Mouse (Mus musculus) liver, embryonic 15.5 days (tissue): ENCODE measurements around the gene Ferd3l. TPM values are rescaled to one million over a fixed set of nuclear protein-coding genes. Genes with fewer than 3 reads are reported as not detected.

Experiments
- ATAC-seq: fragments of 200-750 bp; cut with Nextera tagmentation; 2 replicates; pipeline ENCODE4 v1.8.0; 2017; ENCODE audit warnings: moderate number of reproducible peaks, mild to moderate bottlenecking, moderate library complexity; ENCODE audit not compliant: insufficient read depth
- H3K27ac ChIP-seq: fragments of 300-500 bp; sonication (generic); replicated peaks from 2 replicates; pipeline ENCODE4 v1.5.1; 2015; ENCODE audit warnings: mild to moderate bottlenecking, inconsistent platforms
- H3K27me3 ChIP-seq: fragments of 300-500 bp; sonication (generic); 2 replicates; pipeline ENCODE4 v1.6.1; 2015; ENCODE audit warnings: mild to moderate bottlenecking, inconsistent platforms
- H3K36me3 ChIP-seq: fragments of 300-500 bp; sonication (generic); replicated peaks from 2 replicates; pipeline ENCODE4 v1.6.1; 2015; ENCODE audit warnings: moderate library complexity, mild to moderate bottlenecking, inconsistent platforms
- H3K4me1 ChIP-seq: fragments of 300-500 bp; sonication (generic); replicated peaks from 2 replicates; pipeline ENCODE4 v1.6.1; 2015; ENCODE audit warnings: inconsistent platforms
- H3K4me2 ChIP-seq: fragments of 300-500 bp; sonication (generic); 2 replicates; pipeline ENCODE4 v1.6.1; 2015; ENCODE audit warnings: moderate library complexity, mild to moderate bottlenecking, inconsistent platforms
- H3K4me3 ChIP-seq: fragments of 300-500 bp; sonication (generic); replicated peaks from 2 replicates; pipeline ENCODE4 v1.5.1; 2015; ENCODE audit warnings: mild to moderate bottlenecking, inconsistent platforms
- H3K9ac ChIP-seq: fragments of 300-500 bp; sonication (generic); 2 replicates; pipeline ENCODE4 v1.6.1; 2015; ENCODE audit warnings: moderate library complexity, mild to moderate bottlenecking, inconsistent platforms
- H3K9me3 ChIP-seq: fragments of 300-500 bp; sonication (generic); replicated peaks from 2 replicates; pipeline ENCODE4 v1.6.1; 2016; ENCODE audit warnings: inconsistent platforms
- WGBS: fragments of 180-500 bp; shearing (Covaris S2); methylation state at CpG from one replicate; pipeline ENCODE4 v1.1.7; 2015; ENCODE audit warnings: mixed read lengths; ENCODE audit not compliant: insufficient replicate concordance; 5-methylcytosine and 5-hydroxymethylcytosine counted together
- polyA plus RNA-seq: library from polyadenylated mRNA; unstranded; fragments of >200 nt; fragmentation: Nextera tagmentation; extraction: Ambion mirVana; gene quantifications from 2 replicates; pipeline ENCODE4 v1.2.1, GENCODE M21; 2015

Gene Ferd3l
- polyA plus RNA-seq, 1 experiment from 2014 or later: not detected

DNA sequence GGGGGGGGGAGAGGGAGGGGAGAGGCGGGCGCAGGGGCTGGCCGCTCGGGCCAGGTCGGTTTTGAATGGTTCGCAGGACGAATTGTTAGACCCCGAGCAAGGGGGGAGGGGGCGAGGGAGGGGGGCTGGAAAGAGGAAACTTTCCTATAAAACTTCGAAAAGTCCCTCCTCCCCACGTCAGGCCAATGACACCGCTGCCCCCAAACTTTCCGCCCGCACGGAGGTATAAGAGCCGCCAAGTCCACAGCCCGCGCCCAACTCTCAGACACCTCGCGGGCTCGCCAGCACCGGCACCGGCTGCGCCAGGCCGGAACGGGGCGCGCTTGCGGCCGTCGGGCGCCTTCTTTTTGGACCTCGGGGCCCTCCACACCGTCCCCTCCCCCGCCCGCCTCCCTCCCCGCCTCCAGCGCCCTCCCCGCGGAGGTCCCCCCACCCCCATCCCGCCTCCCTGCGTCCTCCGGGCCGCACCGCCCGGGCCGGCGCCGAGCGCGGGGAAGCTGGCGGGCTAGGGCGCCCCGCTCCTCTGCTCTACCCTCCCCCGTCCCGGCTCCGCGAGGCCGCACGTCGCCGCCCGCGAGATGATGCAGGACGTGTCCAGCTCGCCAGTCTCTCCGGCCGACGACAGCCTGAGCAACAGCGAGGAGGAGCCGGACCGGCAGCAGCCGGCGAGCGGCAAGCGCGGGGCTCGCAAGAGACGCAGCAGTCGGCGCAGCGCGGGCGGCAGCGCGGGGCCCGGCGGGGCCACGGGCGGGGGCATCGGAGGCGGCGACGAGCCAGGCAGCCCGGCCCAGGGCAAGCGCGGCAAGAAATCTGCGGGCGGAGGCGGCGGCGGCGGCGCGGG, 29.4 kb downstream of the Ferd3l start, which contains the start of gene Twist1:
Gene Twist1 (plus strand): TSS at position 272 of the 841 bp plus-strand sequence.
- ATAC-seq: no peak

DNA sequence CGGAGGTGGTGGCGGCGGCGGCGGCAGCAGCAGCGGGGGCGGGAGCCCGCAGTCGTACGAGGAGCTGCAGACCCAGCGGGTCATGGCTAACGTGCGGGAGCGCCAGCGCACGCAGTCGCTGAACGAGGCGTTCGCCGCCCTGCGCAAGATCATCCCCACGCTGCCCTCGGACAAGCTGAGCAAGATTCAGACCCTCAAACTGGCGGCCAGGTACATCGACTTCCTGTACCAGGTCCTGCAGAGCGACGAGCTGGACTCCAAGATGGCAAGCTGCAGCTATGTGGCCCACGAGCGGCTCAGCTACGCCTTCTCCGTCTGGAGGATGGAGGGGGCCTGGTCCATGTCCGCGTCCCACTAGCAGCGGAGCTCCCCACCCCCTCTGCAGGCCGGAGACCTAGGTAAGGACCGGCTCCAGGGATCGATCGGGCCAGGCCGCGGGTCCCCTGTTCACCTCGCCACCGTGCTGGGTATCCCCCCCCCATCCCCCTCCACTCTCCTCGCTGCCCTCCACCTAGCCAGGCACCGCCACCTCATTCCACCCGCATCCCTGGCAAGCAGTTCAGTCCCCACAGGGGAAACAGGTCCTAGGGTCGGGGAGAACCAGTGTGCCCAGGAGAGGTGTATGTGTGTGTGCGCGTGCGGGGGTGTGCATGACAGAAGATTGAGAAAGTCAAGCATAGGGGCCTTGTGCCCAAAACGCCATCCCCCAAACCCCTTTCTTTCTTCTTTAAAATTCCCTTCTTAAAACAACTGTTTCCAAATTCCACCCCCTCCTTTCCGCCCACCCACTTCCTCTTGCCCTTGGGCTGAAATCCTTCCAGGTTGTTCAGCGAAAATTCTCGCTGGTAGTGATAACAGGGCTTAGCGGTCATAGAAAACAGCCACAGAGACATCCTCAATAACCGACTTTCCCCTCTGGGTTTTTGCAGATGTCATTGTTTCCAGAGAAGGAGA, 30.3 kb downstream of the Ferd3l start:
- H3K9ac ChIP-seq: no peak overlapping the region
- no peak for ATAC-seq
- 1% methylated on average over 52 of the region's 56 CpGs for WGBS

More for the DNA sequence above, 29.4 kb downstream of the Ferd3l start, which contains the start of gene Twist1:
- WGBS: under 1% methylated on average over 87 of the region's 105 CpGs
- Histone ChIP-seq H3K27ac (no peak within 1 kb of the TSS), H3K4me1 (0 out of 2 replicates have a peak, but pooled peaks cover 6% of the 10 kb centered on the region), H3K4me3 (peak within 1 kb of the TSS; percentile 39), H3K4me2 (peak within 1 kb of the TSS; percentile 59), H3K27me3 (peaks cover 88% of the 10 kb centered on the region), H3K9ac (no peak within 1 kb of the TSS), H3K9me3 (no peaks in the 10 kb centered on the region), H3K36me3 (no peaks in the 10 kb centered on the region)

DNA sequence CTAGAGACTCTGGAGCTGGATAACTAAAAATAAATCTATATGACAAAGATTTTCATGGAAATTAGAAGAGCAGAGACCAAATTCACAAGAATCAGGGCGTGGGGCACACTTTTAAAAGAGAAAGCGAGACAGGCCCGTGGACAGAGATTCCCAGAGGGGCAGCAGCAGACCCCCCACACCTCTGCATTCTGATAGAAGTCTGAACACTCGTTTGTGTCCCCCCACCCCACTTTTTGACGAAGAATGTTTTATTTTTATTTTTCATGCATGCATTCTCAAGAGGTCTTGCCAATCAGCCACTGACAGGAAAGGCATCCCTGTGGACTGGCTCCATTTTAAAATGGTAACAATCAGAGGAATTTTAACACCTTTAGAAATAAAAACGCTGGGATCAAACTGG, 31.0 kb downstream of the Ferd3l start:
- no peaks in the 10 kb centered on the region for H3K9me3 ChIP-seq
- 5% methylated on average over 6 of the region's 6 CpGs for WGBS
- ATAC-seq: no peak
- H3K4me2 ChIP-seq: no peak overlapping the region
- H3K27me3 ChIP-seq: peaks cover 92% of the 10 kb centered on the region
- 0 out of 2 replicates have a peak, but pooled peaks cover 6% of the 10 kb centered on the region for H3K4me1 ChIP-seq
- H3K9ac ChIP-seq: no peak overlapping the region
- H3K27ac ChIP-seq: no peak overlapping the region
- H3K4me3 ChIP-seq: no peak overlapping the region
- H3K36me3 ChIP-seq: no peaks in the 10 kb centered on the region

More for the DNA sequence above, 30.3 kb downstream of the Ferd3l start:
- Histone ChIP-seq H3K4me1 (0 out of 2 replicates have a peak, but pooled peaks cover 6% of the 10 kb centered on the region), H3K27me3 (peaks cover 91% of the 10 kb centered on the region), H3K9me3 (no peaks in the 10 kb centered on the region), H3K4me3 (peak overlapping the region; percentile 39), H3K36me3 (no peaks in the 10 kb centered on the region), H3K27ac (no peak overlapping the region), H3K4me2 (peak overlapping the region; percentile 59)

DNA sequence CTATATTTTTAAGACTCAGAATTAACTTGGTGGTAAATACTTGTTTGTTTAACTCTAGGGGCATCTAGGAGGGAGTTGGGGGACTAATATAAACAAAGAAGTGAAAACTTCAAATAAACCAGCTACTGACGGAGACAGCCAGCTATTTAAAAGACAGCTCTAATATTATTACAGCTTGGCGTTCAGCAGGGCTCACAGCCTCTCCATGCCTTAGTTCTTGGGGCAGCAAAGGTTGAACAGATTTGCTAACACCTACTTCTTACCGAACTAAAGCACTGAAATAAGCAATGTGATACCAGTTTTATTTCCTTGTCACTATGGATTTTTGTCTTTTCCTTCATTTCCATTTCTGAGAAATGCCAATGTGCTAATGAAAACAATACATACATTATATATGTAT, 31.6 kb downstream of the Ferd3l start:
- H3K9ac ChIP-seq: no peak overlapping the region
- no peak overlapping the region for H3K4me2 ChIP-seq
- peaks cover 93% of the 10 kb centered on the region for H3K27me3 ChIP-seq
- ATAC-seq: no peak
- 0 out of 2 replicates have a peak, but pooled peaks cover 6% of the 10 kb centered on the region for H3K4me1 ChIP-seq
- H3K36me3 ChIP-seq: no peaks in the 10 kb centered on the region
- 16% methylated on average over 3 of the region's 3 CpGs for WGBS
- no peak overlapping the region for H3K4me3 ChIP-seq
- H3K9me3 ChIP-seq: no peaks in the 10 kb centered on the region
- no peak overlapping the region for H3K27ac ChIP-seq

- H3K36me3 ChIP-seq: no peaks in the 10 kb centered on the region
- 0 out of 2 replicates have a peak, but pooled peaks cover 6% of the 10 kb centered on the region for H3K4me1 ChIP-seq
- H3K9me3 ChIP-seq: no peaks in the 10 kb centered on the region
- H3K27me3 ChIP-seq: peaks cover 92% of the 10 kb centered on the region
- H3K27ac ChIP-seq: no peak overlapping the region
- no peak for ATAC-seq
- H3K4me2 ChIP-seq: no peak overlapping the region
- no peak overlapping the region for H3K9ac ChIP-seq
- 26% methylated on average over 5 of the region's 5 CpGs for WGBS
- no peak overlapping the region for H3K4me3 ChIP-seq
These were observed 32.8 kb downstream of the Ferd3l start for GRCm38 (mm10) chr12:33961013-33961412.

DNA sequence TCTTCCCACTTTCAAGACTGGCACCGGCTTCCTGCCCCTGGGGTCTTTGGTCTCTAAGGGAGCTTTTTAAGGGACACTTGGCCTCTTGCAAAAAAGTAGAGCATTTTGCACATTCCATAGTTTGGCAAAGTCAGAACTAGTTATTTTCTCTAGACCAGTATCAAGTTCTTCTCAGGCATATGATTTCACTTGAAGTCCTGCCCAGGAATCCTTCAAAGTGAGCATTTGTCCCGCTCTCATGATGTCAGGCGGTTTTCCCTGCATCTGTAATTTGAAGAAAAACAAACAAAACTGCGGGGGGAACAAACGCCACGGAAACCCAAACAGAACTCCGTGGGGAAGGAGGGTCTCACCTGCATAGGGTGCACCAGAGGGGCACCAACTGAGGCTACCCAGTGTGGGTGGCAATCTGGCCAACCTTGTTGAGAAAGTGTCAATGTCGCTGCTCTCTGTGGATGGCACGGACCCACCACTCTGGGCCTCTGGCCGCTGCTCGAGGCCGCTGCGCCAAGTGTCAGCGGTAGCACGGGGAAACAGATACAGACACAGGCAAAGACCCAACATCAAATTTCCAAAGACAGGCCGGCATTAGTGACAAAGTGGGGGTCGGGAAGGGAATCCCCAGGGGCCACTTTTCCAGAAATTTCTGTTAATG, 34.0 kb downstream of the Ferd3l start:
- Histone ChIP-seq H3K4me2 (no peak overlapping the region), H3K36me3 (no peaks in the 10 kb centered on the region), H3K27ac (no peak overlapping the region), H3K9me3 (no peaks in the 10 kb centered on the region), H3K27me3 (peaks cover 92% of the 10 kb centered on the region), H3K4me3 (no peak overlapping the region), H3K9ac (no peak overlapping the region), H3K4me1 (peaks cover 3% of the 10 kb centered on the region; the same call in 1 of the 2 replicates)
- ATAC-seq: no peak
- 15% methylated on average over 17 of the region's 17 CpGs for WGBS

DNA sequence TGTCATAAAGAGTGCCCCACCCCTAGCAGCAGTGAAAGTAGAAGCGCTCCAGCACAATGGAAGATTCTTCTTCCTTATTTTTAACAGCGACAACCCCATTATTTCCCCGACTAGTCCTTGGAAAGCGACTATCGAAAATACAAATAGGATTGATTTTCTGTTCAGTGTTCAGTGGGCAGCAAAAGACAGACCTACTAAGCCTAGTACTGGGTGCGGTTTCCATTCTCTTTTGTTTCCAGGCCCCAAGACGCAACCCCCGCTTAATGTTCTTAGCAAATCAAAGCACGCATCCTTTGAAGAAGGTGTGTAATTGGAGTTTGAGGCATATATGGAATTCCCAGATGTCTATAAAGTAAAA, 34.5 kb downstream of the Ferd3l start:
- Histone ChIP-seq H3K4me2 (no peak overlapping the region), H3K27ac (no peak overlapping the region), H3K27me3 (peaks cover 92% of the 10 kb centered on the region), H3K4me3 (no peak overlapping the region), H3K36me3 (no peaks in the 10 kb centered on the region), H3K4me1 (peaks cover 2% of the 10 kb centered on the region; the same call in 1 of the 2 replicates), H3K9me3 (no peaks in the 10 kb centered on the region), H3K9ac (no peak overlapping the region)
- no peak for ATAC-seq
- WGBS: 24% methylated on average over 9 of the region's 9 CpGs

GRCm38 (mm10) chr12:33963671-33964369, 35.6 kb downstream of the Ferd3l start:
- H3K9ac ChIP-seq: no peak overlapping the region
- no peak overlapping the region for H3K27ac ChIP-seq
- ATAC-seq: no peak
- no peaks in the 10 kb centered on the region for H3K36me3 ChIP-seq
- H3K4me3 ChIP-seq: no peak overlapping the region
- H3K27me3 ChIP-seq: peaks cover 92% of the 10 kb centered on the region
- H3K4me1 ChIP-seq: no peaks in the 10 kb centered on the region; the same call in 1 of the 2 replicates
- H3K9me3 ChIP-seq: no peaks in the 10 kb centered on the region
- 12% methylated on average over 15 of the region's 15 CpGs for WGBS
- no peak overlapping the region for H3K4me2 ChIP-seq

DNA sequence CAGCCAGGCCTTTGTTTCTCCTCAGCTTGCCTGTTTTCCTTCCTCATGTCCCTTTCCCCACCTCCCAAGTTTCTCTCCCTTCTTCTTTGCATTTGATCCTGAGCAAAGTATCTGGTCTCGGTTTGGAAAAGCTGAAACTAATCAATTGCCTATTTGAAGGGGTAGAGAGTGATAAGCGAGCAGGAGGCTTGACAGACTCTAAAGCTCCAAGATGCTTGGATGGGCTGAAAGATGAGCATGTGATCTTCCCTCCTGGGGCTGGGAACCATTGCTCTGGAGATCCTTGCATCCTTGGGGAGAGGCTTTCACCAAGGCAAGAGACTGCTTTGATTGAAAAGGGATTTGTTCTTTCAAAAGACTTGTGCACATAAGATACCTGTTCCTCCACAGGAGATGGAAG, 36.2 kb downstream of the Ferd3l start:
- no peak for ATAC-seq
- WGBS: 16% methylated on average over 2 of the region's 2 CpGs
- H3K4me2 ChIP-seq: no peak overlapping the region
- H3K9me3 ChIP-seq: no peaks in the 10 kb centered on the region
- no peaks in the 10 kb centered on the region; the same call in 1 of the 2 replicates for H3K4me1 ChIP-seq
- H3K27me3 ChIP-seq: peaks cover 92% of the 10 kb centered on the region
- H3K4me3 ChIP-seq: no peak overlapping the region
- no peak overlapping the region for H3K27ac ChIP-seq
- no peak overlapping the region for H3K9ac ChIP-seq
- no peaks in the 10 kb centered on the region for H3K36me3 ChIP-seq

GRCm38 (mm10) chr12:33965661-33966360, 37.6 kb downstream of the Ferd3l start:
- Histone ChIP-seq H3K4me2 (no peak overlapping the region), H3K9me3 (no peaks in the 10 kb centered on the region), H3K36me3 (no peaks in the 10 kb centered on the region), H3K4me3 (no peak overlapping the region), H3K27me3 (peaks cover 91% of the 10 kb centered on the region), H3K27ac (no peak overlapping the region), H3K9ac (no peak overlapping the region), H3K4me1 (no peaks in the 10 kb centered on the region; the same call in 1 of the 2 replicates)
- no peak for ATAC-seq
- 7% methylated on average over 5 of the region's 5 CpGs for WGBS
